Mouse (Mus musculus) forebrain, embryonic 10.5 days (tissue): ENCODE results near the gene Pfpl. TPM values are rescaled to one million over a fixed set of nuclear protein-coding genes. Genes with fewer than 3 reads are reported as not detected.

ENCODE experiments used
- DNase-seq: peaks from one replicate; pipeline ENCODE4 v3.0.0-alpha.2; 2017; ENCODE audit warnings: low spot score; ENCODE audit errors: extremely low spot score
- H3K27ac ChIP-seq: fragments of 300-500 bp; sonication (generic); 2 replicates; pipeline ENCODE4 v1.5.1; 2016; ENCODE audit warnings: mild to moderate bottlenecking
- H3K27me3 ChIP-seq: fragments of 300-500 bp; sonication (generic); 2 replicates; pipeline ENCODE4 v1.6.1; 2016; ENCODE audit warnings: mild to moderate bottlenecking; ENCODE audit not compliant: poor library complexity, severe bottlenecking
- H3K36me3 ChIP-seq: fragments of 300-500 bp; sonication (generic); replicated peaks from 2 replicates; pipeline ENCODE4 v1.6.1; 2016; ENCODE audit warnings: mild to moderate bottlenecking, moderate library complexity
- H3K4me1 ChIP-seq: fragments of 300-500 bp; sonication (generic); 2 replicates; pipeline ENCODE4 v1.6.1; 2016
- H3K4me3 ChIP-seq: fragments of 300-500 bp; sonication (generic); 2 replicates; pipeline ENCODE4 v1.5.1; 2016; ENCODE audit warnings: mild to moderate bottlenecking, moderate library complexity
- H3K9me3 ChIP-seq: fragments of 300-500 bp; sonication (generic); 2 replicates; pipeline ENCODE4 v1.6.1; 2016; ENCODE audit warnings: mild to moderate bottlenecking, moderate library complexity
- WGBS: fragments of 180-500 bp; shearing (Covaris S2); methylation state at CpG from one replicate; pipeline ENCODE4 v1.1.7; 2016; 5-methylcytosine and 5-hydroxymethylcytosine counted together
- polyA plus RNA-seq: library from polyadenylated mRNA; unstranded; fragments of >200 nt; fragmentation: Nextera tagmentation; extraction: Ambion mirVana; gene quantifications from 2 replicates; pipeline ENCODE4 v1.2.1, GENCODE M21; 2016

The Pfpl gene
- polyA plus RNA-seq, 1 experiment from 2014 or later: not detected

DNA sequence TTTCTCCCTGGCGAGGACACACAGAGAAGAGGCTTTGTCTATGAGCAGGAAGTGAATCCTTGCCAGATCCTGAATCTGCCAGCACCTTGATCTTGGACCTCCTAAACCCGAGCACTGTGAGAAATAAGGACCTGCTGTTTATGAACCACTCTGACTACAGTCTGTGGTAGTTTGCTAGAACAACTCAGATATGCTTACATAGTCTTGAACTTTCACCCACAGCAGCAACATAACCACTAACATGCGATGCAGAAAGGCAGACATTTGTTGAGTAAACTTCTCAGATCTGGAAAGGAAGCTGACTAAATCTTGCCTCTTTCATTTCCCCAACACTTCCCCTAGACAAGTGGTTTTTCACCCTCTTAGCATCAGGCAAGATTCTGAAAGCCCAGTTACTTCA, 44.2 kb downstream of the Pfpl start:
- Histone ChIP-seq H3K27me3 (no peaks in the 10 kb centered on the region), H3K36me3 (peaks cover 100% of the 10 kb centered on the region), H3K27ac (no peak overlapping the region), H3K4me1 (no peaks in the 10 kb centered on the region; the same call in 1 of the 2 replicates), H3K9me3 (no peaks in the 10 kb centered on the region), H3K4me3 (no peak overlapping the region)
- 85% methylated on average over 3 of the region's 3 CpGs for WGBS
- DNase-seq: no peak

DNA sequence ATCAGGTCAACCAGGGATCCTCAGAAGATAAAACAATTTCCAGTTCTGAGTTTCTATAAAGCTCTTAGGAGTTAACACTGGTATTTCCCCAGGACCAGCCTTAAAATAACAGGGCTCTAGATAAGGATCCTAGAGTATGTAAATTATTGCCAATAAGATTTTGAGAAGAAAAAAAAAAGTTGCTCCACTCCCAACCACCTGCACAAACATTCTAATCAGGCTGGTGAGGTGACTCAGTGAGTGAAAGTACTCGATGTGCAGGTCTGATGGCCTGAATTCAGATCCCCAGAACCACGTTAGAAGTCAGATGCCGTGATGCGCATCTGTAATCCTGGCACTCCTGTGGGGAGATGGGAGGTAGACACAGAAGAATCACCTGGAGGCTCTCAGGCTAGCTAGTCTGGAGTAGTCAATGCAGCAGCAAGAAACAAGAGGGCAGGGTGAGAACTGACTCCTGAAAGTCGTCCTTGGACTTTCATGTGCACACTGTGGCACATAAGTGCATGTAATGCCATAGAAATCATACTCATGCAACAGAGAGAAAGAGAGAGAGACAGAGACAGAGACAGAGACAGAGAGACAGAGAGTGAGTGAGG, 44.8 kb downstream of the Pfpl start:
- 93% methylated on average over 5 of the region's 5 CpGs for WGBS
- Histone ChIP-seq H3K4me3 (no peak overlapping the region), H3K36me3 (peaks cover 100% of the 10 kb centered on the region), H3K27me3 (no peaks in the 10 kb centered on the region), H3K9me3 (no peaks in the 10 kb centered on the region), H3K4me1 (no peaks in the 10 kb centered on the region), H3K27ac (no peak overlapping the region)
- DNase-seq: no peak

DNA sequence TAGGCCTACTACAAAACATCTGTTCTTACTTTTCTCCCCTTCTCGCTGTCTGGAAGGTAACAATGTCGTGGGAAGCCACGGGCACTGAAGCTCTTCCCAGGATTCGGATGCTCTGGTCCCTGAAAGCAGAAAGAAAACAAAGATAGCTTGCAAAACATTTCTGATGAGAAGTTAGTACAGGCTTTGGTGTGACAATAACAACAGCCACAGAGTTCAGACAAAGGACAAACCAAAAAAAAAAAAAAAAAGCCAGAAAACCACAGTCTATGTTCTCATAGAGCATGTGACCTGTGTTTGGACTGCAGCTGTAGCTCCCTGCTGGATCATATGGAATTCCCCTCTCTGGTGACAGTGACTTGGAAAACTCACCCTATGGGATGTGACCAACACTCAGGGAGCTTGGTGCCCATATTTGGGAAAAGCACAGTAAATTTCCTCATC, 45.5 kb downstream of the Pfpl start:
- no peaks in the 10 kb centered on the region for H3K9me3 ChIP-seq
- peaks cover 100% of the 10 kb centered on the region for H3K36me3 ChIP-seq
- no peaks in the 10 kb centered on the region for H3K4me1 ChIP-seq
- H3K27ac ChIP-seq: no peak overlapping the region
- H3K27me3 ChIP-seq: no peaks in the 10 kb centered on the region
- 62% methylated on average over 4 of the region's 4 CpGs for WGBS
- no peak overlapping the region for H3K4me3 ChIP-seq
- no peak for DNase-seq

DNA sequence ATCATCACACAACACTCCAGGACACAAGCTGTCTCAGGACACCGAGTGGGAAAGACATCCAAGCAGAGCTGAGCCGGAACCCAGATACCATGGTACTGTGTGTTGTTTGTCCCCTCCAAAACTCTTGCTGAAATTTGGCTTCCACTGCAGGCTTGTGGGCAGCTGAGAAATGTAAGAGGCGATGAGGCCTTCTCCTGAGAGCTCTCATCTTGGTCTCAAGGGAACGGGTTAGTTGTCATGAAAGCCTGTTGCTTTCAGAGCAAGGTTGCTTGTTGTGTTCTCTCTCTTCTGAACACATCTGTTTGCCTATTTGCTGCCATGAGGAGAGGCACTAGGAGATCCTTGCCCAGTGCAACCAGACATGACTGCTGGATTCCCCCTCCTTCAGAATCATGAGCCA, 46.2 kb downstream of the Pfpl start:
- WGBS: 92% methylated on average over 4 of the region's 4 CpGs
- Histone ChIP-seq H3K36me3 (peaks cover 100% of the 10 kb centered on the region), H3K4me1 (no peaks in the 10 kb centered on the region), H3K27ac (no peak overlapping the region), H3K27me3 (no peaks in the 10 kb centered on the region), H3K9me3 (no peaks in the 10 kb centered on the region), H3K4me3 (no peak overlapping the region)
- no peak for DNase-seq

DNA sequence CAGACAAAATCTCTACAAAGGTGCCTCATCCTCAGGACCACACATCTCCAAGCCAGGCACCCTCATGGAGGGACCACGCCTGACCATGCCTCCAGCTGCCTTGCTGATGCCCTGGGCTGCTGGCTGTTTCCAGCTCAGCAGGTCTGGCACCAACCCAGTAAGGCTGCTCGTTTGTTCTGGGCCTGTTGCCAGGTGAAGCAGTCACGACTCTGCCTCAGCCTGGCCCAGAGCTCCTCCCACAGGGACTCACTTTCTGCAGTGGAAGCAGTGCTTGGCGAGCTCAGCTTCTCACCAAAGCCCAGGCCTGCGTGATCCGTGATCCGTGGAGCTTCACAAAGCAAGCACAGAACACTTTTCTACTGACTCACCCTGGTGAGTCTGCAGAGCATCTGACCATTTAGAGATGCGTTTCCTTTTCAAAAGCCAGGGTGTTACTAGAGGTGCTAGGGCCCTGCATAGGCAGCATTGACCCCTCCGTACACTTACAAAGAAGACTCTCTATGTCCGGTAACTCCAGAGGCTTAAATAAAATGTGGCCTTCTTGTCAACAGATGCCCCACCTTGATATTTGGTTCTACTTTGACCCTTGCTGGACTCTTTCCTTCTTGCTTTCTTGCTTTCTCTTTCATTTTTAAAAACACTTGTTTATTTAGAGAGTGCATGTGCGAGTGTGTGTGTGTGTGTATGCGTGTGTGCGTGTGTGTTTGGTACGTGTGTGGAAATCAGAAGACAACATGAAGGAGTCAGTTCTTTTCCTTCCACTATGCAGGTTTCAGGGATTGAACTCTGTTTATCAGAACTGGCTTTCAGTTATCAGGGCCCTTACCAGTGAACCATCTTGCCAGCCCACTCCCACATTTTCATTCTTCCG, 47.9 kb downstream of the Pfpl start:
- H3K4me3 ChIP-seq: no peak overlapping the region
- no peak for DNase-seq
- H3K36me3 ChIP-seq: peaks cover 100% of the 10 kb centered on the region
- H3K9me3 ChIP-seq: no peaks in the 10 kb centered on the region
- 88% methylated on average over 15 of the region's 15 CpGs for WGBS
- H3K27ac ChIP-seq: no peak overlapping the region
- no peaks in the 10 kb centered on the region for H3K27me3 ChIP-seq
- peaks cover 9% of the 10 kb centered on the region for H3K4me1 ChIP-seq

DNA sequence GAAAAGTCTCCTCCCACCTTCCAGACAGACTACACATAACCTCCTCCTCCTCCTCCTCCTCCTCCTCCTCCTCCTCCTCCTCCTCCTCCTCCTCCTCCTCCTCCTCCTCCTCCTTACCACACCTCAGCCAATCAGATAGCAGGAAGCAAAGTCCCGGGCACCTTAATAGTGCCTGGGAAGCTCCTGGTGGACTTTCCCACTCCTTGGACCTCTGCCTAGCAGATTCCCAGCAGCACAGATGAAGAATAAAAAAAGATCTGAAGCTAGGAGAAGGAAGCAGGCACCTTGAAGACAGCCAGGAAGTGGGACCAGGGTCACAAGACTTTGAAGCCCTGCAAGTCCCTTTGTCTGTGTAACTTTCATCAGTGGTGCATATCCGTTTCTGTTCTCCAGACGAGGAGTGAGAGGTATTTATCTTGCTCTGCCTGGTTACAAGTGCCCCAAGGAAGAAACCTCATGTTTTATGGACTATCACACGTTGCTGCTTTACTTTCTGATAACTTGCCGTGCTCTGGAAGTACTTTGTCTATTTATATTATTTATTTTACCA, 49.1 kb downstream of the Pfpl start:
- WGBS: 78% methylated on average over 5 of the region's 5 CpGs
- H3K27me3 ChIP-seq: no peaks in the 10 kb centered on the region
- peaks cover 100% of the 10 kb centered on the region for H3K36me3 ChIP-seq
- peaks cover 9% of the 10 kb centered on the region for H3K4me1 ChIP-seq
- no peak for DNase-seq
- H3K4me3 ChIP-seq: no peak overlapping the region
- H3K9me3 ChIP-seq: no peaks in the 10 kb centered on the region
- H3K27ac ChIP-seq: no peak overlapping the region

DNA sequence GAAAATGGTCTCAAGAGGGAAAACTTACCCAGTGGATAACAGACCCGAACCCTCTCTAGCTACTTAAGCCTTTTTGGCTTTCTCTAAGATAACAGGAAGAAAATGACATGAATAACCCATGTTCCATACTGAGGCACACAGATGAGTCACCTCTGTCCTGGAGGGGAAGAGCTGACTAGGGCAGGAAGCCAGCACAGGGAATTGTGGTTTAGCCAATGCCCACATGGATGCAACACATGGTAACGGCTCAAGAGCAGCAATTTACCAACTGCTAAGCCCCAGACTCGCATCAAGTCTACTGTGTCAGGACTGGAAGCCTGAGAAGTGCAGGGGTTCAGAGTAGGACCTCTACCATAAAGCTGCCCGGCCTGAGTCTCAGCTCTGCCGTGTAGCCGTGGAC, 50.7 kb downstream of the Pfpl start:
- Histone ChIP-seq H3K27ac (no peak overlapping the region), H3K36me3 (peaks cover 100% of the 10 kb centered on the region), H3K4me1 (peaks cover 9% of the 10 kb centered on the region), H3K27me3 (no peaks in the 10 kb centered on the region), H3K4me3 (no peak overlapping the region), H3K9me3 (no peaks in the 10 kb centered on the region)
- 92% methylated on average over 6 of the region's 6 CpGs for WGBS
- DNase-seq: no peak

Other genes starting within 250 kb of the Pfpl start
- gene Olfr1431, start 227.3 kb upstream of the Pfpl start, polyA plus RNA-seq: not detected in 2 replicates
- gene Olfr1432, start 195.3 kb upstream of the Pfpl start, polyA plus RNA-seq: not detected in 2 replicates
- gene Olfr262, start 186.2 kb upstream of the Pfpl start, polyA plus RNA-seq: not detected in 2 replicates
- not detected in 2 replicates for gene Olfr235, start 166.9 kb upstream of the Pfpl start, polyA plus RNA-seq
- gene Olfr1434, start 148.1 kb upstream of the Pfpl start, polyA plus RNA-seq: not detected in 2 replicates
- not detected in 2 replicates for gene Olfr1436, start 128.8 kb upstream of the Pfpl start, polyA plus RNA-seq
- not detected in 2 replicates for gene Olfr1437, start 102.8 kb upstream of the Pfpl start, polyA plus RNA-seq
- not detected in 2 replicates for gene Olfr1438-ps1, start 92.0 kb upstream of the Pfpl start, polyA plus RNA-seq
- not detected in 2 replicates for gene Olfr1440, start 40.6 kb upstream of the Pfpl start, polyA plus RNA-seq
- not detected in 2 replicates for gene Olfr1441, start 10.5 kb upstream of the Pfpl start, polyA plus RNA-seq
- gene Mpeg1, start 32.9 kb downstream of the Pfpl start, polyA plus RNA-seq: 0.11 and 0.17 TPM in 2 replicates
- 31.7 and 34.3 TPM in 2 replicates for gene Dtx4, start 73.5 kb downstream of the Pfpl start, polyA plus RNA-seq
- gene Fam111a, start 117.8 kb downstream of the Pfpl start, polyA plus RNA-seq: 21.0 and 22.0 TPM in 2 replicates
- gene Gm4952, start 172.1 kb downstream of the Pfpl start, polyA plus RNA-seq: not detected in 2 replicates
- not detected in 2 replicates for gene Glyat, start 205.4 kb downstream of the Pfpl start, polyA plus RNA-seq
- gene Olfr1442, start 242.5 kb downstream of the Pfpl start, polyA plus RNA-seq: not detected in 2 replicates